Mouse (Mus musculus): ENCODE results near the gene Cdrt4.

DNA sequence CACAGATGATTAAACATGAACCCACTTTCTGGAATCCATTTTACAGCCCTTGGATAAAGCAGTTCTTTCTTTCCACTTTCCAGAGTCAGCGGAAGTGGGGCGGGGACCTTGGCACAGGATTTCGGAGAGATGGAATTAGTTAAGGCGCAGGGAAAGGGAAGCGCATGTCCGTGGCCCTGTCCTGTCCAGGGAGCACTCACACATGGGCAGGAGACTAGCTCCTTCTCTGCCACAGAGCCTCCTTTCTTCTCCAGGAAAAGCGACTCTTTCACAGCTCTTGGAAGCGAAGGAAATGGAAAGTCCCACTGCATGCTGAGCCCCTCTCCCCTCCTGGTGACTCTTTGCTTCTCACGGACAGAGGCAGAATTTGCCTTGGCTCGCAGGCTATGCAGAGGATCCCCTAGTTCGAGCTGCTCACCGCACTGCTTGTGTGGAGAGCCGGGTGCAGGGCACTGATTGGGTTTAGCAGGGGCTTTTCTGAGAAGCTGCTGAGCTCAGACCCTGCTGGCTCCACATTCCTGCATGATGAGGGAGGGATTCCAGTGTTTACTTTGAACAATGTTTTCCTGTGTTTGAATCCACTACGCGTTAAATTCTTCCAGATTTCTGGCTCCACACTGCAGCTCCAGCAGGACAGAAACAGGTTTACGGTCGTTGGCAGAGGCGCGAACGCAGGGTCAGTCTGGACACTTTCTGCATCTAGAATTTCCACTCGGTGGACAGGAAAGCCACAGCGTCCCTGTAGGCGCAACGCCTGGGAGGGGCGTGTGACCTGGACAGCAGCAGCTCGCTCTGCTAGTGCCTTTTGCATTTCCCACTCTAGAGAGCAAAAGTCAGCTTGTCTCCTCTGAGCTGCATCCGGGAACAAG is 16.0 kb downstream of the Cdrt4 start:
- TF ChIP-seq POLR2AphosphoS5 (IDR thresholded peaks at IDR 0.05; ENCODE audit: borderline replicate concordance, low read depth, low read length) (no peak), GATA1 (IDR thresholded peaks at IDR 0.05; ENCODE audit: low read depth, low read length) (no peak), EP300 (IDR thresholded peaks at IDR 0.05; ENCODE audit: low read depth in 1 of 2, low read length in 2 of 2) (no peak), KAT2A (conservative IDR thresholded peaks at IDR 0.05; ENCODE audit: low read depth, low read length) (no peak), CTCF (IDR thresholded peaks at IDR 0.05 in 2 of 3, conservative IDR thresholded peaks at IDR 0.05 in 1 of 3; ENCODE audit: control insufficient read depth in 1 of 3, insufficient read depth in 1 of 3, low read depth in 2 of 3, low read length in 3 of 3, poor library complexity in 1 of 3, severe bottlenecking in 1 of 3) (no peak), CHD1 (IDR thresholded peaks at IDR 0.05; ENCODE audit: low read depth, low read length) (no peak), USF1 (IDR thresholded peaks at IDR 0.05; ENCODE audit: low read depth, low read length) (no peak), POLR2A (IDR thresholded peaks at IDR 0.05; ENCODE audit: control insufficient read depth in 1 of 2, insufficient read depth in 1 of 2, low read depth in 1 of 2, low read length in 2 of 2, poor library complexity in 1 of 2) (no peak), GABPA (IDR thresholded peaks at IDR 0.05; ENCODE audit: low read depth, low read length) (no peak)
